In genomic region chr13:75876188-75876587, GRCm38 (mm10) we compare ENCODE assay signal across 8 mouse cellular contexts. TPM values are rescaled to one million over a fixed set of nuclear protein-coding genes. Genes with fewer than 3 reads are reported as not detected.
DNase-seq lines count a peak whose midpoint lies in the region; ATAC-seq and TF ChIP-seq lines count a peak whose summit lies in the region.
"Not testable (repeated sequence)": the region's sequence is repeated elsewhere in the genome, so short reads cannot be mapped to it uniquely, and the experiment has no call there.

No protein-coding gene starts in this region.

- H3K4me3 ChIP-seq in left cerebral cortex, adult 2 months; midbrain, embryonic 15.5 days: not testable (repeated sequence)

- not testable (repeated sequence) for TF ChIP-seq CTCF in left cerebral cortex, adult 2 months (IDR thresholded peaks at IDR 0.05)

- peak; percentile 20 for DNase-seq in ES-CJ7 (ENCODE audit: low read depth, low spot score)
- DNase-seq in brain, adult 2 months (ENCODE audit: low read depth, low spot score) = peak; percentile 47
- peak; percentile 64 for DNase-seq in cerebellum, adult 11-12 months
- DNase-seq in cerebellum, adult 8-10 months = peak; percentile 36
- DNase-seq in cerebellum, postnatal 10 days = peak; percentile 42 to 66
- DNase-seq in cerebellum, postnatal 36 days = peak; percentile 57 to 59
- not testable (repeated sequence) for DNase-seq in left cerebral cortex, adult 2 months (ENCODE audit: extremely low spot score in 1 of 2, low spot score in 2 of 2)

- not testable (repeated sequence) for H3K9me3 ChIP-seq in midbrain, embryonic 15.5 days

- not testable (repeated sequence) for H3K4me1 ChIP-seq in midbrain, embryonic 15.5 days

- H3K36me3 ChIP-seq in midbrain, embryonic 15.5 days (replicated peaks) = not testable (repeated sequence)

- 0 out of 2 replicates have a peak, but pooled peaks have one; percentile 46 for ATAC-seq in midbrain, embryonic 15.5 days (replicated peaks)

- 76% methylated on average over 7 of the region's 7 CpGs for WGBS in midbrain, embryonic 15.5 days

- 0 out of 2 replicates have a peak overlapping the region, but pooled peaks have one; percentile 8 for H3K27ac ChIP-seq in left cerebral cortex, adult 2 months
- not testable (repeated sequence) for H3K27ac ChIP-seq in midbrain, embryonic 15.5 days

- H3K9ac ChIP-seq in midbrain, embryonic 15.5 days = not testable (repeated sequence)

- H3K4me2 ChIP-seq in midbrain, embryonic 15.5 days = not testable (repeated sequence)

- H3K27me3 ChIP-seq in midbrain, embryonic 15.5 days (replicated peaks) = not testable (repeated sequence)

- intact Hi-C loops in left cerebral cortex, adult 2 months (cut with DNase I) = loop anchor here (5.0 kb wide), 3 partner anchors 34 to 146 kb away; no protein-coding TSS in a partner anchor

RNA-seq across cellular contexts. Expression of gene Glrx, which starts 36.5 kb away (rescaled TPM):
- total RNA-seq in left cerebral cortex, adult 2 months (2021) = 10 to 100 TPM; 46.8 to 48.4 TPM
- polyA plus RNA-seq in midbrain, embryonic 15.5 days (2015; fragmentation: Nextera tagmentation; extraction: Ambion mirVana) = 43.4 and 44.4 TPM in 2 replicates
